Mouse (Mus musculus) kidney, postnatal 4 days (tissue): ENCODE data around the gene 4930469K13Rik.
"Not testable (repeated sequence)": the region's sequence is repeated elsewhere in the genome, so short reads cannot be mapped to it uniquely, and the experiment has no call there.

Experiments
- DNase-seq, 2 experiments: peaks; one replicate each; pipeline ENCODE4 v3.0.0; 2021; ENCODE audit warnings: mixed read lengths in 2 of 2

The 4930469K13Rik gene

GRCm38 (mm10) chr11:34098422-34098821 lies at the start of gene 4930469K13Rik:
Gene 4930469K13Rik, minus strand, starts transcription at chr11:34098554.
- DNase-seq: peak in 1 of 2 experiments; percentile 11

GRCm38 (mm10) chr11:34146934-34147333 lies 48.6 kb upstream of the 4930469K13Rik start:
- no peak for DNase-seq

- DNase-seq: no peak
These were observed 46.1 kb upstream of the 4930469K13Rik start for GRCm38 (mm10) chr11:34144421-34144820.

GRCm38 (mm10) chr11:34143984-34144383 lies 45.6 kb upstream of the 4930469K13Rik start:
- no peak for DNase-seq

GRCm38 (mm10) chr11:34139296-34139695 lies 40.9 kb upstream of the 4930469K13Rik start:
- no peak for DNase-seq

GRCm38 (mm10) chr11:34128412-34128811 lies 30.1 kb upstream of the 4930469K13Rik start:
- no peak for DNase-seq

GRCm38 (mm10) chr11:34125727-34126126 lies 27.4 kb upstream of the 4930469K13Rik start:
- not testable (repeated sequence) for DNase-seq

- no peak for DNase-seq
These were observed 26.5 kb upstream of the 4930469K13Rik start for GRCm38 (mm10) chr11:34124852-34125251.

- DNase-seq: peak; percentile 54 to 61
These were observed 24.8 kb upstream of the 4930469K13Rik start for GRCm38 (mm10) chr11:34123147-34123546.

- DNase-seq: no peak
These were observed 20.0 kb upstream of the 4930469K13Rik start for GRCm38 (mm10) chr11:34118319-34118718.

- no peak for DNase-seq
These were observed 19.2 kb upstream of the 4930469K13Rik start for GRCm38 (mm10) chr11:34117581-34117980.

- no peak for DNase-seq
These were observed 18.3 kb upstream of the 4930469K13Rik start for GRCm38 (mm10) chr11:34116572-34117135.

GRCm38 (mm10) chr11:34113760-34114159 lies 15.4 kb upstream of the 4930469K13Rik start:
- no peak for DNase-seq

- no peak for DNase-seq
These were observed 14.5 kb upstream of the 4930469K13Rik start for GRCm38 (mm10) chr11:34112781-34113380.

GRCm38 (mm10) chr11:34111940-34112339 lies 13.6 kb upstream of the 4930469K13Rik start:
- DNase-seq: no peak

- no peak for DNase-seq
These were observed 10.9 kb upstream of the 4930469K13Rik start for GRCm38 (mm10) chr11:34109260-34109659.

- no peak for DNase-seq
These were observed 6.6 kb upstream of the 4930469K13Rik start for GRCm38 (mm10) chr11:34104919-34105318.

GRCm38 (mm10) chr11:34101827-34102226 lies 3.5 kb upstream of the 4930469K13Rik start:
- DNase-seq: no peak

- no peak for DNase-seq
These were observed 11.3 kb downstream of the 4930469K13Rik start for GRCm38 (mm10) chr11:34087064-34087463.

- no peak for DNase-seq
These were observed 12.1 kb downstream of the 4930469K13Rik start for GRCm38 (mm10) chr11:34086164-34086751.

GRCm38 (mm10) chr11:34084639-34085038 lies 13.7 kb downstream of the 4930469K13Rik start:
- DNase-seq: no peak

- DNase-seq: no peak
These were observed 14.6 kb downstream of the 4930469K13Rik start for GRCm38 (mm10) chr11:34083795-34084194.

GRCm38 (mm10) chr11:34079542-34080464 lies 18.6 kb downstream of the 4930469K13Rik start:
- no peak for DNase-seq
